Mouse (Mus musculus): Measurements from ENCODE around the gene Cfap65. TPM values are rescaled to one million over a fixed set of nuclear protein-coding genes. Genes with fewer than 3 reads are reported as not detected.

The Cfap65 gene
- polyA plus RNA-seq, 1 experiment from 2014 or later, result not detected

DNA sequence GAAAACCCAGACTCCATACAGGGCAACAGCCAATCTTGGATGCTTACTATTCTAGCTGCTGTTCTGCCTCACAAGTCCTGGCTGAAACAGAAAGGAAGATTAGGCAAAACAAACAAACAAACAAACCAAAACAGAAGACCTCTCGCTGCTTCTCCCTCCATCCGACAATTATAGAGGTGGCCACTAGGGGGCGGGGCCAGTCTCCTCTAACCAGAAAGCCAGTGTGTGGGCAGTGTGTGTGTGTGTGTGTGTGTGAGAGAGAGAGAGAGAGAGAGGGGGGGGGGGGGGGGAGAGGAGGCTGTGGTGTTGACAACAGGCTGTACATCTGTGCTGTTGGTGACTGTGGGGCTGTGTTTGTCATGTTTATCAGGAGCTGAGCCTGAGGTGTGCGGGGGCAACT, 40.4 kb downstream of the Cfap65 start:
- 17% methylated on average over 4 of the region's 4 CpGs for WGBS (ENCODE audit: insufficient replicate concordance)
- peaks cover 65% of the 10 kb centered on the region for H3K27me3 ChIP-seq (ENCODE audit: insufficient read depth, low read length)

DNA sequence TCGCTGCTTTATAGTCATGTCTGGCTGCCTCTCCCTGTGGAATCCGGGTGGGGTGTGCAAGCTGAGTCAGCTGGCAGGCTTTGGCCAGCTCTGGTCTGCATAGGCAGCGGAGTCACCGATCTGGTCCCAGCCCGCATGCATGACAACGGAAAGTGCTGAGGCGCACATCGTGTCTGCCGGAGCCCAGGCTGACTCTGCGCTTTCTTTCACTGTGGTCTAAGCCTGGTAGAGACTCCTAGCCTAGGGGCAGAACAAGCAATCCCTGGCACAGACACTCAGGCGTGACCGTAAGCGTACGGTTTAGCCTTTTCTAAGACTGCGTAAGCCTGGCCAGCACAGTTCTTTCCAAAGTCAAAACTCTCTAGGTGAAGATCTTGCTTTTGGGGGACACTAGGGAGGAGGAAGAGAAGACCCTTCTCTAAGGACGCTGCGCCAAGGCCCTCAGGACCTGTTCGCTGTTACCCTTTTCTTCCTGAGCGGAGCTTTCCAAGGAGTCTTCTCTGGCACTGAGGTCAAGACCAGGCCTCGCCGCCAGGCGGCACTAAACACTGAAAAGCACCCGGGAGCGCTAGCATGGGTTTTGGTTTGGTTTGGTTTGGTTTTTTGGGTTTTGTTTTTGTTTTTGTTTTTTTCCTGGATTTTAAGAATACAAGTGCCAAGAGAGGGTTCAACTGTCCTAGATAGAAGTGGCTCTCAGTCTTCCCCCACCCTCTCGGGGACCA, 42.1 kb downstream of the Cfap65 start, which contains the start of gene Cryba2:
Gene Cryba2, minus strand, starts transcription at position 10 of the 722 bp plus-strand sequence.
- WGBS (ENCODE audit: insufficient replicate concordance), result 8% methylated on average over 25 of the region's 25 CpGs
- Histone ChIP-seq H3K27me3 (ENCODE audit: insufficient read depth, low read length) (peaks cover 59% of the 10 kb centered on the region), H3K4me3 (ENCODE audit: low read depth, low read length) (no peak within 1 kb of the TSS), H3K4me1 (ENCODE audit: insufficient read depth) (no peaks in the 10 kb centered on the region), H3K27ac (ENCODE audit: low read depth) (no peak within 1 kb of the TSS), H3K4me2 (ENCODE audit: low read depth, low read length) (no peak within 1 kb of the TSS), H3K9ac (replicated peaks) (no peak within 1 kb of the TSS), H3K36me3 (replicated peaks; ENCODE audit: insufficient read depth, low read length) (no peaks in the 10 kb centered on the region), H3K9me3 (ENCODE audit: low read length) (no peaks in the 10 kb centered on the region)
- DNase-seq (peak; percentile 69), ATAC-seq (no peak)
- peak; percentile 72 for TF ChIP-seq CTCF (IDR thresholded peaks at IDR 0.05; ENCODE audit: low read depth)
- no peak for TF ChIP-seq EP300 (IDR thresholded peaks at IDR 0.05; ENCODE audit: low read depth)

More for the DNA sequence above, 40.4 kb downstream of the Cfap65 start:
- Histone ChIP-seq H3K4me3 (ENCODE audit: low read depth, low read length) (no peak overlapping the region), H3K9ac (replicated peaks) (no peak overlapping the region), H3K27ac (ENCODE audit: low read depth) (no peak overlapping the region), H3K9me3 (ENCODE audit: low read length) (no peaks in the 10 kb centered on the region), H3K4me1 (ENCODE audit: insufficient read depth) (peaks cover 4% of the 10 kb centered on the region; the same call in 1 of the 2 replicates), H3K4me2 (ENCODE audit: low read depth, low read length) (no peak overlapping the region), H3K36me3 (replicated peaks; ENCODE audit: insufficient read depth, low read length) (no peaks in the 10 kb centered on the region)
- peak; percentile 41; the same call in 1 of the 2 replicates for ATAC-seq
- peak; percentile 75 for DNase-seq
- TF ChIP-seq EP300 (IDR thresholded peaks at IDR 0.05; ENCODE audit: low read depth), result no peak
- peak; percentile 82 for TF ChIP-seq CTCF (IDR thresholded peaks at IDR 0.05; ENCODE audit: low read depth)

DNA sequence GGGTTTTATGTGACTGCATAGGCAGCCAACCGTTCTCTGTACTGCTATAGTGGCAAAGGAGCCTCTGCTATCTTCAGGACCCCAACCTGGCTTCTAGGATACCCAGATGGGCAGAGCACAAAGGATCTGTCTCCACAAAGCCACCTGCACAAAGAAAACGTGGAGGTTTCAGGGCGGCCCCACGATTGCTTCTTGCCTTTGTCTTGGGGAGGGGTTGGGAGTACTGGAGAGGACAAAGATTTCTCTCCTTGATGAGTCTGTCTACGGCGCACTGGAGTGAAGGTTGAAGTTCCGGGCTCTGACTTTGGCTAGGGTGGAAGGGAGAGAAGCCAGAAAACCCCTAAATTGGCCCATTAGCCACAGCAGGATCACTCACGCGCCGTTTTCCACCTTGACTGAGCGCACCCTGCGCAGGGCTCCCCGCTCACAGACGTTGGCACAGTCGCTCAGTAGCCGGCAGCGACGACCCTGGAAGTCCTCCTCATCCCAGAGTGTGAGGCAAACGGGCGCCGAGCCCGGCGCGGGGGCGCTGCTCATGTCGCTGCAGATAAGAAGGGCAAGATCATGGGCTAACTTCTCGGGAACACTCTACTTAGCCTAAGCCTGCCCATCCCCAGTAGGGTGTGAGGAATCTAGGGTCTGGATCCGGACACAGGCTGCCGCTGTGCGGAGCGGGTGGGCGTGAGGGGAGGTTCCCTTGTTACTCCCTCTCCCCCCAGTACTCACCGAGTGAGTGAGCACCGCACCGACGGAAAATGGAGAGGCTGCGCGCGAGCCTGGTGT, 42.9 kb downstream of the Cfap65 start:
- TF ChIP-seq EP300 (IDR thresholded peaks at IDR 0.05; ENCODE audit: low read depth) (no peak), CTCF (IDR thresholded peaks at IDR 0.05; ENCODE audit: low read depth) (no peak)
- no peak overlapping the region for H3K9ac ChIP-seq (replicated peaks)
- no peaks in the 10 kb centered on the region for H3K9me3 ChIP-seq (ENCODE audit: low read length)
- DNase-seq, result no peak
- WGBS (ENCODE audit: insufficient replicate concordance), result 2% methylated on average over 39 of the region's 39 CpGs
- H3K27ac ChIP-seq (ENCODE audit: low read depth), result no peak overlapping the region
- no peaks in the 10 kb centered on the region for H3K36me3 ChIP-seq (replicated peaks; ENCODE audit: insufficient read depth, low read length)
- H3K4me3 ChIP-seq (ENCODE audit: low read depth, low read length), result no peak overlapping the region
- no peak for ATAC-seq
- no peaks in the 10 kb centered on the region for H3K4me1 ChIP-seq (ENCODE audit: insufficient read depth)
- no peak overlapping the region for H3K4me2 ChIP-seq (ENCODE audit: low read depth, low read length)
- peaks cover 54% of the 10 kb centered on the region for H3K27me3 ChIP-seq (ENCODE audit: insufficient read depth, low read length)

DNA sequence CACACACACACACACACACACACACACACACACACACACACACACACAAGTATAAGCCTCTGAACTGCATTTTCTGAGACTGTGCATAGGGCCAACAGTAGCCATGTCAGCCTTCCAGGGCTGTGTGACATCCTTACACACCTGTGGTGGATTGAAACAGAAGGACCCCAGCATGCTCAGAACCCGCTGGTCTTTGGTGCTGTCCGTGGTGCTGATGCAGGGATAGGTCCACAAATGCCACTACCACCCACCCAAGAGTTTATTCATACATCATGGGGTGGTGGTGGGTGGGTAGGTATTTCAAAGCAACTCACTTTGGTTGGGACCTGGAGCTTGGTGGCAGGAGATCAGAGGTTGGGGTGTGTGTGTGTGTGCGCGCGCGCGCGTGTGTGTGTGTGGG, 43.9 kb downstream of the Cfap65 start:
- peak; percentile 57 for DNase-seq
- Histone ChIP-seq H3K27ac (ENCODE audit: low read depth) (no peak overlapping the region), H3K4me3 (ENCODE audit: low read depth, low read length) (no peak overlapping the region), H3K4me1 (ENCODE audit: insufficient read depth) (no peaks in the 10 kb centered on the region), H3K4me2 (ENCODE audit: low read depth, low read length) (no peak overlapping the region), H3K9me3 (ENCODE audit: low read length) (no peaks in the 10 kb centered on the region), H3K36me3 (replicated peaks; ENCODE audit: insufficient read depth, low read length) (no peaks in the 10 kb centered on the region), H3K27me3 (ENCODE audit: insufficient read depth, low read length) (peaks cover 56% of the 10 kb centered on the region), H3K9ac (replicated peaks) (no peak overlapping the region)
- TF ChIP-seq EP300 (IDR thresholded peaks at IDR 0.05; ENCODE audit: low read depth) (no peak), CTCF (IDR thresholded peaks at IDR 0.05; ENCODE audit: low read depth) (no peak)
- ATAC-seq, result no peak
- 0% methylated on average over 2 of the region's 8 CpGs for WGBS (ENCODE audit: insufficient replicate concordance)

DNA sequence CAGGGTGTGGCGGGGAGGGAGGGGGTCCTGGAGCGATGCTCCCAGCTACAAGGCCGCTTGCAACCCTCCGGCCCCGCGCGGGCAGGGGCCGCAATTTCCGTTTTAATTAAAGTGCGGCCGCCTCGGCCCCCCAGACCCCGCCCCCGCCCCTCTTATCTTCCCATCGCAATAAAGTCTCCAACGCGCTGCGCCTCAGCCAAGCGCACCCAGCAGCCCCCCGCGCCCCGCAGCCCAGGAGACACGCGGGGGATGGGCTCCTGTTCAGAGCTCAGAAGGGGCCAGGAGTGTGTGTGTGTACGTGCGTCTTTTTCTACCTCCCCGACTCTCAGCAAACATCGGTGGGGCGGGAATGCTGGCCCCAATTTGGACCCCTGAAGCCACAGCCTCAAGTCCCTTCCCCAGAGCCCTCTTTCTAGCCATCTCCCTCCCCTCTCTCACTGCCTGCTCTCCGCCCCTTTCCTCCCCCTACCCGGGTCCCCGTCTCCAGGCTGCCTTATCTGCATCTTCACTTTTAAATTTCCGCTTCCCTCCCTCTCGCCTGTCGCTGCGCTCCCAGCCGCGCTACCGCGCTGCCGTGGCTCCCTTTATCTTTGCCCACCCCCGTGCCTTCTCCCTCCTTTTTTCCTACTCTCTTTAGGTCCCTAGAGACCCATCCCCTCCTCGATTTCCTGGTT, 49.9 kb downstream of the Cfap65 start, which contains the start of gene Fev:
Gene Fev, minus strand, starts transcription at position 51 of the 674 bp plus-strand sequence.
- Histone ChIP-seq H3K27me3 (ENCODE audit: insufficient read depth, low read length) (peaks cover 79% of the 10 kb centered on the region), H3K4me3 (ENCODE audit: low read depth, low read length) (peak within 1 kb of the TSS; percentile 17)
- TF ChIP-seq EP300 (IDR thresholded peaks at IDR 0.05; ENCODE audit: low read depth), result no peak
- no peak for TF ChIP-seq CTCF (IDR thresholded peaks at IDR 0.05; ENCODE audit: low read depth)

More for the DNA sequence above, 49.9 kb downstream of the Cfap65 start, which contains the start of gene Fev:
- Histone ChIP-seq H3K4me2 (ENCODE audit: low read depth, low read length) (peak within 1 kb of the TSS; percentile 49), H3K36me3 (replicated peaks; ENCODE audit: insufficient read depth, low read length) (no peaks in the 10 kb centered on the region), H3K9me3 (ENCODE audit: low read length) (no peaks in the 10 kb centered on the region), H3K27ac (ENCODE audit: low read depth) (no peak within 1 kb of the TSS), H3K4me1 (ENCODE audit: insufficient read depth) (peaks cover 3% of the 10 kb centered on the region; the same call in 1 of the 2 replicates), H3K9ac (replicated peaks) (no peak within 1 kb of the TSS)
- DNase-seq, result no peak
- under 1% methylated on average over 42 of the region's 43 CpGs for WGBS (ENCODE audit: insufficient replicate concordance)
- ATAC-seq, result no peak
